Mouse (Mus musculus): ENCODE results near the gene Lrrn4cl. TPM values are rescaled to one million over a fixed set of nuclear protein-coding genes. Genes with fewer than 3 reads are reported as not detected.

The Lrrn4cl gene
- polyA plus RNA-seq (2016; fragmentation: Nextera tagmentation; extraction: Ambion mirVana): 0.18 and 0.77 TPM in 2 replicates

DNA sequence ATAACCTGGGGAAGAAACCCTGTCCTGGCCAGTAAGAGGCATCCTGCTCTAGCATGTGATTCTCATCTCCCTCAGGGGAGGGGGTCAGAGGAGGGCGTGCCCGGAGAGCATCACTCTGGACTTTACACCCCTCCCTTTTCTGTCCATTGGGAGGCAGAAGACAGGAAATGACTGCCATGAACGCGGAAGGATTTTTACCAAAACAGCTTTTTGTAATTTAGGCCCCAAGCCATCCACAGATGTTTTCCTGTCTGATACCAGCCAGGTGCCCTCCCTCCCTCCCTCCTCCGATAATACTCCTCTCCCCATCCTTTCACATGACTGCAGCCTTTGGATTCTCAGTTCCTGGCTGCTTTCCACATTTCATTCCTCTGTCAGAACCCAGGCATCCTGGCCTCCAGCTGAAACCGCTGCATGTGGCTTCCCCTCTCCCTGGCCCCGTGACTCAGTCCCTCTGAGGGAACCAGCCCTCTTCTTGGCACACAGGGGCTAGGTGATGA is at the start of gene Lrrn4cl:
Lrrn4cl (plus strand) TSS at position 367 of the 500 bp plus-strand sequence.
- H3K27me3 ChIP-seq: no peaks in the 10 kb centered on the region
- WGBS: 16% methylated on average over 7 of the region's 7 CpGs
- no peak within 1 kb of the TSS for H3K9ac ChIP-seq
- peaks cover 3% of the 10 kb centered on the region; the same call in 1 of the 2 replicates for H3K4me1 ChIP-seq
- H3K9me3 ChIP-seq: no peaks in the 10 kb centered on the region
- peaks cover 20% of the 10 kb centered on the region for H3K36me3 ChIP-seq
- peak; percentile 70 for ATAC-seq (ENCODE audit: insufficient number of reproducible peaks, insufficient read depth, low FRiP score, low TSS enrichment)
- no peak within 1 kb of the TSS for H3K4me3 ChIP-seq
- peak within 1 kb of the TSS; percentile 6; the same call in 1 of the 2 replicates for H3K4me2 ChIP-seq (replicated peaks)
- peak within 1 kb of the TSS; percentile 65 for H3K27ac ChIP-seq

DNA sequence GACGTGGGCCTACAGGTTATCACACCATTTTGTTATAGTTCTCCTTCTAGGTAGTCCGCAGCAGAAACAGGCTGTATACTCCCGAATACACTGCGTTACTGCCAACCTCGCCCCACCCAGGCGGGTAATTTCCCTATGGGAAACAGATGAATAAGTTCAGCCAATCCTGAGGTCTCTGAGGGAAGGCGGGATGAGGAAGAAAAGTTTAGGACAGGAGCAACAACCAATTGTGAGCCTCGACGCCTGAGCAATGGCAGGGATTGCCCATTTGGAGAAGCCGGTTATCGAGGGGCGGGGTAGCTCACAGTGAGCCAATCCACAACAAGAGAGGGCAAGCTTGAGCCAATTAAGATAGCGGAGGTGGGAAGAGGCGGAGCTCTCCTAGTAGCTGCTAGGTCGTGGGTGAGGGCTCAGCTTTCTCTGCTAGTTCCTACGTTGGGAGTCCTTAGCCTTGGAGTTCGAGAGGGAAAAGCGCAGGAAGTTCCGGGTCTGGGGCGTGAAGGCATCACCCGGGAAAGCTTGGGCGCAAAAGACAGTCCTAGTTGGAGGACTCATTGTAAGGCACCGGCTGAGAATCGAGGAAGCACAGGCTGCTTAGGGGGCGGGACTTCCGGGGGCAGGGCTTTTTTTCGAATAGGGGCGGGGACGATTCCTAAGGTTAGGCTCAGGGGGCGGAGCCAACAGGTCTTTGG is 48.3 kb upstream of the Lrrn4cl start, which contains the start of gene Zbtb3:
Zbtb3 (plus strand) TSS at position 426 of the 692 bp plus-strand sequence.
- no peaks in the 10 kb centered on the region for H3K27me3 ChIP-seq
- peak; percentile 96 for ATAC-seq (ENCODE audit: insufficient number of reproducible peaks, insufficient read depth, low FRiP score, low TSS enrichment)
- peak within 1 kb of the TSS; percentile 53 for H3K4me3 ChIP-seq
- no peaks in the 10 kb centered on the region for H3K9me3 ChIP-seq
- peak within 1 kb of the TSS; percentile 86 for H3K27ac ChIP-seq
- under 1% methylated on average over 30 of the region's 30 CpGs for WGBS
- peak within 1 kb of the TSS; percentile 38; the same call in 1 of the 2 replicates for H3K9ac ChIP-seq
- H3K4me1 ChIP-seq: peaks cover 12% of the 10 kb centered on the region
- H3K36me3 ChIP-seq: peaks cover 30% of the 10 kb centered on the region
- peak within 1 kb of the TSS; percentile 62 for H3K4me2 ChIP-seq (replicated peaks)

DNA sequence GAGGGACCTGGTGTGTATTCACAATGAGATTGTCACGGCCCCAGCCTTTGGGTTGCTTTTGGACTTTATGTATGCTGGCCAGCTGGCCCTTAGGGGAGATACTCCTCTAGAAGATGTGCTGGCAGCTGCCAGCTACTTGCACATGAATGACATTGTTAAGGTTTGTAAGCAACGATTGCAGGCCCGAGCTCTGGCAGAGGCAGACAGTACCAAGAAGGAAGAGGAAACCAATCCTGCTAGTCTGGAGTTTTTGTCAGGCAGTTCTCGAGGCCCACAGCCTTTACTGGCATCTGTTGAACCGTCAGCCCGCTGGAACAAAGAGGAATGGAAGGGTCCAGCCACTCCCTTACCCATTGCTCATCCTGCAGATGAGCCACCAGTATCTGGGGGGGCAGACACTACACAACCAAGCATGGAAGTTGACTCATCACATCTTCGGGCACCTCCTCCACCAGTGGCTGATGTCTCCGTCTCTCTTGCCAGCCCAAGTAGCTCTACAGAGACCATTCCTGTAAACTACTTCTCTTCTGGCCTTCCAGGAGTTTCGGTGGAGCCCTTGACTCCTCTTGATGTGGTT is 47.3 kb upstream of the Lrrn4cl start:
- WGBS: 88% methylated on average over 9 of the region's 9 CpGs
- H3K27ac ChIP-seq: peak overlapping the region; percentile 86
- H3K4me3 ChIP-seq: peak overlapping the region; percentile 53
- no peak overlapping the region for H3K9ac ChIP-seq
- H3K4me2 ChIP-seq (replicated peaks): peak overlapping the region; percentile 51
- no peak for ATAC-seq (ENCODE audit: insufficient number of reproducible peaks, insufficient read depth, low FRiP score, low TSS enrichment)
- peaks cover 39% of the 10 kb centered on the region for H3K36me3 ChIP-seq
- no peaks in the 10 kb centered on the region for H3K9me3 ChIP-seq
- H3K4me1 ChIP-seq: peaks cover 7% of the 10 kb centered on the region
- no peaks in the 10 kb centered on the region for H3K27me3 ChIP-seq

DNA sequence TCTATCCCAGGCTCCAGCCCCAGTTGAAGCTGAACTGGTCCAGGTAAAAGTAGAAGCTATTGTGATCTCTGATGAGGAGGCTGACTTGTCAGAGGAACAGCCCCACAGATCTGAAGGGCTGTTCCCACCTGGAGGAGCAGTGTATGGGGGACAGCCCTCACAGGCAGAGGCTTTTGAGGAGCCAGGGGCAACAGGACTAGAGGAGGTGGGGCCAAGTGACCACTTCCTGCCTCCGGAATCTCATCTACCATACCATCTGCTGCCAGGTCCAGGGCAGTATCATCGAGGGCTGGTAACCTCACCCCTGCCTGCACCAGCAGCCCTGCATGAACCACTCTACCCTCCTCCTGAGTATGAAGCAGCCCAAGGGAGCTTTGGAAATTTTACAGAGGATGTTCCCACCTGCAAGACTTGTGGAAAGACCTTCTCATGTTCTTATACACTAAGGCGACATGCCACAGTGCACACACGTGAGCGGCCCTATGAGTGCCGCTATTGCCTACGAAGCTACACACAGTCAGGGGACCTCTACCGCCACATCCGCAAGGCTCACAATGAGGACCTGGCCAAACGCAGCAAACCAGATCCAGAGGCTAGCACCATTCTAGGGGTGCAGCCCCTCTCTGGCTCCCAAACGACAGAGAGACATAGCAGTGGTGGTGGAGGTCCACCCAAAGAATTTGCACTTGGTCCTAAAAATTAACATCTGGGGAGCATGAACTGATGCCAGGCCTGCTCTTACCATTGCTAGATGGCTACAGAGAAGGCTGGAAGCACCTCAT is 46.5 kb upstream of the Lrrn4cl start:
- H3K9ac ChIP-seq: no peak overlapping the region
- H3K4me3 ChIP-seq: no peak overlapping the region
- H3K4me2 ChIP-seq (replicated peaks): no peak overlapping the region
- peaks cover 7% of the 10 kb centered on the region for H3K4me1 ChIP-seq
- ATAC-seq (ENCODE audit: insufficient number of reproducible peaks, insufficient read depth, low FRiP score, low TSS enrichment): no peak
- no peaks in the 10 kb centered on the region for H3K9me3 ChIP-seq
- H3K27ac ChIP-seq: no peak overlapping the region
- H3K27me3 ChIP-seq: no peaks in the 10 kb centered on the region
- WGBS: 89% methylated on average over 11 of the region's 11 CpGs
- H3K36me3 ChIP-seq: peaks cover 46% of the 10 kb centered on the region

DNA sequence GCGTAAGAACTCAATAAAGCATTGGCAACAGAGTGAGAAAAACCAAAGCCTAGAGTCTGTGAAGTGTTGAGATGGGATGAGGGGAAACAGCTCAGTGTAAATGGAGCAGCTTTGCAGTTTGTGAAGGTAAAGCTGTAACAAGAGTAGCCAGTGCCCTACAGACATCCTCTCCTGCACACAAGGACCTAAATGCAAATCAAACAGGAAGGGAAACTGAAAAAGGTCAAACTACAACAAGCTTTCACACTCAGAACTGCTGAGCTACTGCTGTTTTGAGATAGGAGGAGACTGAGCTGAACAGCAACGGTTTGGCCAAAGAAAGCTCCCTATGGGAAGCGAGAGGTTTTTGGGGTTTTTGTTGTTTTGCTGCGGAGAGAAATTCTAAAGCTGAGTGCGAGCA is 43.8 kb upstream of the Lrrn4cl start:
- H3K4me3 ChIP-seq: no peak overlapping the region
- H3K4me1 ChIP-seq: peaks cover 7% of the 10 kb centered on the region
- peaks cover 65% of the 10 kb centered on the region for H3K36me3 ChIP-seq
- no peak overlapping the region for H3K4me2 ChIP-seq (replicated peaks)
- H3K27ac ChIP-seq: no peak overlapping the region
- 95% methylated on average over 5 of the region's 5 CpGs for WGBS
- no peaks in the 10 kb centered on the region for H3K27me3 ChIP-seq
- no peak for ATAC-seq (ENCODE audit: insufficient number of reproducible peaks, insufficient read depth, low FRiP score, low TSS enrichment)
- no peak overlapping the region for H3K9ac ChIP-seq
- H3K9me3 ChIP-seq: no peaks in the 10 kb centered on the region

DNA sequence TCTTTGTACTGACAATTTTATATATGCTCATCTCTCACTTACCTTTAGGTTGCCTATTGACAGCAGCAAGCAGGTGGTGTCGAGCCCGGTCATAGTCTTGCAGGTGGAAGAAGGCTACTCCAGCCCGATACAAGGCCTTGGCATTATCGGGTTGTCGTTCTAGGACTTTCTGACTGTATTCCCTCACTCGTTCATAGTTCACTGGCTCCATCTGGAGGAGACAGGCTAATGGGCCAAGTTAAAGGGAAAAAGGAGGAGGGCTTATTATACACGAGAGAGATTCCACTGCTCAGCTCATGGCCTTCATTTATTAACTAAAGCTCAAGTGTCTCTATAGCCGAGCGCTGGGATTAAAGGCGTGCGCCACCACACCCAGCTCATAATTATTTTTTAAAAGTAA is 34.8 kb upstream of the Lrrn4cl start:
- H3K4me1 ChIP-seq: peaks cover 19% of the 10 kb centered on the region
- H3K27ac ChIP-seq: no peak overlapping the region
- no peak overlapping the region for H3K4me3 ChIP-seq
- no peaks in the 10 kb centered on the region for H3K9me3 ChIP-seq
- no peak for ATAC-seq (ENCODE audit: insufficient number of reproducible peaks, insufficient read depth, low FRiP score, low TSS enrichment)
- H3K27me3 ChIP-seq: no peaks in the 10 kb centered on the region
- 0 out of 2 replicates have a peak overlapping the region, but pooled peaks have one; percentile 10 for H3K9ac ChIP-seq
- peaks cover 42% of the 10 kb centered on the region for H3K36me3 ChIP-seq
- no peak overlapping the region for H3K4me2 ChIP-seq (replicated peaks)
- WGBS: 83% methylated on average over 11 of the region's 11 CpGs

DNA sequence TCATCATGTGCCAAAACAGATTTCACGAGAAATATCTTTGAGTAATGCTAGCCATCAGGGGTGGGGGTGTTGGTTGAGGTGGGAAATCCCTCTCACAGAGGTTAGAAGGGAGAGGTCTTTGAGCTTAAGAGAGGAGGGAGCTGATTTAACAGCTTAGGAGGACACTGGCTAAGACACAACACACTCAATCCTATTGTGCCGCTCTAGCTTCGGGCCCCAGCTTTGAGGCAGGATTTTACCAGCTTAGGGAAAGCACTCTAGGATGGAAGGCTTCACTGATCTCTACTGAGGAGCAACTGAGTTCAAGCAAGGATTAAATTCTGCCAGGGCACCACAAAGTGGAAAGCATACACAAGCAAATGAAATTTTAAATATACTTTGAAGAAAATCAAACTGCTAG is 33.6 kb upstream of the Lrrn4cl start:
- Histone ChIP-seq H3K9ac (peak overlapping the region; percentile 46), H3K27ac (no peak overlapping the region), H3K4me3 (peak overlapping the region; percentile 3; the same call in 1 of the 2 replicates), H3K9me3 (no peaks in the 10 kb centered on the region), H3K36me3 (peaks cover 34% of the 10 kb centered on the region), H3K27me3 (no peaks in the 10 kb centered on the region), H3K4me2 (replicated peaks) (peak overlapping the region; percentile 81), H3K4me1 (peaks cover 22% of the 10 kb centered on the region)
- ATAC-seq (ENCODE audit: insufficient number of reproducible peaks, insufficient read depth, low FRiP score, low TSS enrichment): no peak
- 79% methylated on average over 3 of the region's 3 CpGs for WGBS

DNA sequence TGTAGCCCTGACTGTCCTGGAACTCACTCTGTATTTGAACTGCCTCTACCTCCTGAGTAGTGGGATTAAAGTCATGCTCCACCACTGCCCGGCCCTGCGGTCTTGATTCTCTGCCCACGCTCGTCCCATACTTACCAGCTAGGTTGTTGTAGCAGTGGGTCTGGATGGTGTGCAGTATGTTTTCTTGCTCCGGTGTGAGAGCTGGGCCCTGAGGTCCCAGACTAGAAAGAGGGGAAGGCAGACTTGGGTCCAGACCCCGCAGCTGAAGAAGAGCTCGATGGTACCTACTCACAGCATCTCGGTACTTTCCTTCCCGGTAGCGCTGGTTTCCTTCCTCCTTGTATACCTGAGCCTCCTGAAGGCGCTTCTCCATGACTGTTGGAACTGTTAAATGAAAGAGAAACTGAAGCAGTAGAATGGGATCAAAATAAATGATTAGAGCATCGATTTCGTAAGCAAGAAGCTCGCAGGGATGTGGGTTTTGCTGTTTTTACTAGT is 32.2 kb upstream of the Lrrn4cl start:
- Histone ChIP-seq H3K9ac (peak overlapping the region; percentile 78), H3K27ac (peak overlapping the region; percentile 100), H3K36me3 (peaks cover 29% of the 10 kb centered on the region), H3K4me2 (replicated peaks) (peak overlapping the region; percentile 81), H3K4me3 (peak overlapping the region; percentile 76), H3K4me1 (peaks cover 36% of the 10 kb centered on the region), H3K27me3 (no peaks in the 10 kb centered on the region), H3K9me3 (no peaks in the 10 kb centered on the region)
- ATAC-seq (ENCODE audit: insufficient number of reproducible peaks, insufficient read depth, low FRiP score, low TSS enrichment): no peak
- WGBS: 30% methylated on average over 14 of the region's 14 CpGs

DNA sequence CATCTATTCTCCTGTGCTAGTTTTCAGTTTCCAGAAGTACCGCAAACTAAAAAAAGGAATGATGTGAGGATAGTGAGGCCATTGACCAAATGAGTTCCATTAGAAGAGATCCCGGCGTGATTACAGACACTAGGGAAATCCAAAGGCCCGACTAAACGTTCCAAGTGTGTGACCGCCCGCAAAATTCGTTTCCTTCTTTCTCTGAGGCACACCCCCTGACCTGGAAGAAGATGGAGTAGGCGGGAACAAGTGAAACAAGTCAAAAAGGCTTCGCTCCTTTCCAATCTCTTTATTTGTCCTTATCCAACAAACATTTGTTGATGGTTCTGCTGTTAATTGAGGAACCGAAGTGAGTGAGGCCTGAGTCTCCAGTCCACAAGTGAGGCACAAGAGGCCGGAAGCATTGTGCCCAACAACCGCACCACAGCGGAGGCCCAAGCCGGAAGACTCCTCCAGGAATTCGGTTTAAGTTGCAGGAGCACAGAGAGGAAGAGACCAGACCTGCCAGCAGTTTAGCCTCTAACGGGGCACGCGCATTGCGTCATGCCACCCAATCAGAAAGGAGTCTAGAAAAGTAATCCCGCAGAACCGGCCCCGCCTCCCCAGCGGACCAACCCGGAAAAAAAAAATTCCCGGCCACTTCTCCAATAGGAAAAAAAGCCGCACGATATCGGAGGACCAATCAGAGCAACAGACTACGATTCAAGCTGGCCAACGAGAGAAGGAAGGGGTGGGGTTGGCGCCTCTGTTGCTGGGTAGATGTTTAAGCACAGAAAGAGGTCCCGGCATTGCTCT is 31.6 kb upstream of the Lrrn4cl start, which contains the start of gene Ttc9c:
Ttc9c (minus strand) TSS at position 533 of the 795 bp plus-strand sequence.
- H3K4me2 ChIP-seq (replicated peaks): peak within 1 kb of the TSS; percentile 86
- peaks cover 36% of the 10 kb centered on the region for H3K4me1 ChIP-seq
- WGBS: under 1% methylated on average over 33 of the region's 33 CpGs
- peak within 1 kb of the TSS; percentile 100 for H3K27ac ChIP-seq
- no peaks in the 10 kb centered on the region for H3K9me3 ChIP-seq
- no peaks in the 10 kb centered on the region for H3K27me3 ChIP-seq
- peak; percentile 90 for ATAC-seq (ENCODE audit: insufficient number of reproducible peaks, insufficient read depth, low FRiP score, low TSS enrichment)
- H3K36me3 ChIP-seq: peaks cover 29% of the 10 kb centered on the region
- H3K9ac ChIP-seq: peak within 1 kb of the TSS; percentile 99
- H3K4me3 ChIP-seq: peak within 1 kb of the TSS; percentile 76

DNA sequence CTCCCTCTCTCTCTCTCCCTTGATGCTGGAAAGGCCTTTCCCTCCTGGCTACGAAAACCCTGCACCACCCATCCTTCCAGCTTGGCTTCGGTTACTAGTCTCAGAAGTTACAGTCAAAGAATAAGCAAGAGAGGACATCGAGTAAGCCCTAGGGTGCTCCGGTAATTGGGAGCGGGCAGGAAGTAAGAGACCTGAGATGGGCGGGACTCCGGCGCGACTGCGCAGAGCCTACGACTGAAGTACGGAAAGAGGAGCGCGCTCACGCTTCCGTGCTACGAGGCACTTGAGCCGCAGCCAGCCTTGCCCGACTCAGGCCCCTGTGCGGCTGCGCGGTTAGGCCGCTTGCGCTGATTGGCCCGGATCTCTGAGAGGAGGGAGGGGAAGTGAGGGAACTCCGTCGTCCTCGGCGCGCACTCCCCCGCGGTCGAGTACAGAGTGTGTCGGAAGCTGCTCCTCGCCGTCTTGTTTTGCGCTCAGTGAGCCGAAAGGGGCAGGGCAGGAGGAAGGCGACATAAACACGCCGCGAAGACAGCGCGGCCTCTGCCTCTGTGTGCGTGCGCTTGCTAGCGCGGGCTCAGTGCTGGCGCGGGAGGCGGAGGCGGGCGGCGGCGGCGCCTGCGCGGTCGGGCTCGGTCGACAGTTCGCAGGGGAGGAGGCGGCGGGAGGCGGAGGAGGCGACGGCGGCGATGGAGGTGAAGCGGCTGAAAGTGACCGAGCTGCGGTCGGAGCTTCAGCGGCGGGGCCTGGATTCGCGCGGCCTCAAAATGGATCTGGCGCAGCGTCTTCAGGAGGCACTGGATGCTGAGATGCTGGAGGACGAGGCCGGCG is 30.8 kb upstream of the Lrrn4cl start, which contains the start of gene Hnrnpul2:
Hnrnpul2 (plus strand) TSS at position 415 of the 828 bp plus-strand sequence.
- peak within 1 kb of the TSS; percentile 86 for H3K4me2 ChIP-seq (replicated peaks)
- ATAC-seq (ENCODE audit: insufficient number of reproducible peaks, insufficient read depth, low FRiP score, low TSS enrichment): peak; percentile 97
- peak within 1 kb of the TSS; percentile 99 for H3K9ac ChIP-seq
- H3K27ac ChIP-seq: peak within 1 kb of the TSS; percentile 100
- H3K4me1 ChIP-seq: peaks cover 36% of the 10 kb centered on the region
- H3K36me3 ChIP-seq: peaks cover 31% of the 10 kb centered on the region
- WGBS: 0% methylated on average over 82 of the region's 83 CpGs
- no peaks in the 10 kb centered on the region for H3K9me3 ChIP-seq
- no peaks in the 10 kb centered on the region for H3K27me3 ChIP-seq
- peak within 1 kb of the TSS; percentile 76 for H3K4me3 ChIP-seq
